Mouse (Mus musculus) erythroblast, embryonic 14.5 days (primary cell): ENCODE data around the gene Gemin8.

Experiments used
- GATA1 ChIP-seq: IDR thresholded peaks from 2 replicates; pipeline ENCODE4 v1.6.1; 2012; ENCODE audit warnings: low read length, inconsistent platforms, mixed read lengths
- TAL1 ChIP-seq: IDR thresholded peaks from 3 replicates; pipeline ENCODE4 v1.6.1; 2012; ENCODE audit warnings: low read length, inconsistent platforms, mixed read lengths

DNA sequence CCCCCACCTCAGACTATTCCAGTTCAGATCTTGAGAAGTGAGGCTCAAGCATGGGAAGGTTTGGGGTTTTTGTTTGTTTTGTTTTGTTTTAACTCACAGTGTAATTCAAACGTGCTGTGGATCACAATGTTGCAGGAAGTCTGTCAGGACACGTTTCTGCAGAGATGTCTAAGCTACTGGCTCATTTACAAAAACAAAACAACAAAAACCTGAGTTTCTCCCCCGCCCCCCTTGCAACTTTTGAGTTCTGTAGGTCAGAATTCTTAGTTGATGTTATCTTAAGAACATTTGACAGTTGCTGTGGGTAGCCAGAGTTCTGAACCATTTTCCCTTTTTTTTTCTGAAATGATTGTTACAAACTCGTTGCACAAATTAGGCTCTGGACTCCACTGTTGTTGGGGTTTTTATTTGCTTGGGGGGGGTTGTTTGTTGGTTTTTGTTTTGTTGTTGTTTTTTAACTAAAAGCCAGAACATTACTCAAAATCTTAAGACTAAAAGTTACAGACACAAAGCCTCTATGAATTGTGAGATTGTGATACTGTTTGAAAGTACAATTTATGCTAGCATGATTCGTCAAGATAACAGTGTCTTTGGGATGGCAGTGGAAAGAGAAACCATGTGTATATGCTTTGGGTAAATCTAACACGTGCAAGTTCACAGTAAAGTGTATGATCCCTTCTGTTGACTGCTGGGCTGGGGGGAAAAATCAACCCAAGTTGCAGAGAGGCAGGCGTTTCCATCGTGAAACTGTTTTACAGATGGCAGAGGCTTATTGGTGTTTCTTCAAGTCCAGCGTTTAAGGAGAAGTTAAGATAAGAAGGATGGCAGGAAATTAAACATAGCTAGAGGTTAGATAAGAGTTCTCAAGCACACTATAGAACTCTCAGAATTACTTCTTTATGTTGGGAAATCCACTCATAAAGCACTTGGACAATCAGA is 815 bp downstream of the Gemin8 start:
- TF ChIP-seq TAL1 (no peak), GATA1 (no peak)
